Mouse (Mus musculus) ES-E14 (cell line): ENCODE measurements around the gene 2310039H08Rik.

Experiments
- CHD2 ChIP-seq: IDR thresholded peaks from 2 replicates; pipeline ENCODE4 v1.6.1; 2014; ENCODE audit warnings: mild to moderate bottlenecking, low read depth, low read length, inconsistent platforms
- HCFC1 ChIP-seq: IDR thresholded peaks from 2 replicates; pipeline ENCODE4 v1.6.1; 2012; ENCODE audit warnings: low read length, inconsistent platforms, borderline replicate concordance; ENCODE audit not compliant: insufficient read depth
- MAFK ChIP-seq: IDR thresholded peaks from 2 replicates; pipeline ENCODE4 v1.6.1; 2014; ENCODE audit warnings: mild to moderate bottlenecking, low read depth, low read length, inconsistent platforms; ENCODE audit not compliant: insufficient read depth
- ZC3H11A ChIP-seq: IDR thresholded peaks from 2 replicates; pipeline ENCODE4 v1.6.1; 2012; ENCODE audit warnings: low read depth, mild to moderate bottlenecking, inconsistent platforms, low read length, borderline replicate concordance

DNA sequence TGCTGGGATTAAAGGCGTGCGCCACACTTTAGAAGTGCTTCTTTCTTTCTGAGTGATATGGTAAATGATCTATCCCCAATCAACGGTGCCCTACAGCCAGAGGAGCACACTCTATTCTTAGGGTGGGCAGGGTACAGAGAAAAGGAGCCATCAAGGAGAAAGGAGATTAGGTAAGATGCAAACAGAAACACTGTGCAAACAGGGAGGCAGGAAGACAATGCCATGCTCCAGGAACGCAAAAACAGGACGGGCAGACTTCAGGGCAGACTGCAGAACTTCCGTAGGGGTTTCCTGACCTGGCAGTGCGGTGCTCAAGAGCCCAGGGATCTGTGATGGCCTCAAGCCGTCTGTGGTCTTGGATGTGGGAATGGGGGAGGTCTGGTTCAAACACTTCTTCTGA, 41.2 kb downstream of the 2310039H08Rik start:
- TF ChIP-seq MAFK = no peak
- TF ChIP-seq ZC3H11A = no peak
- TF ChIP-seq CHD2 = no peak
- no peak for TF ChIP-seq HCFC1
